Mouse (Mus musculus) megakaryocyte, embryonic 14.5 days (primary cell): Measurements from ENCODE around the gene Cdca3.

ENCODE experiments used
- FLI1 ChIP-seq: IDR thresholded peaks from 2 replicates; pipeline ENCODE4 v1.6.1; 2012; ENCODE audit warnings: low read length, inconsistent platforms, mixed read lengths
- GATA1 ChIP-seq: IDR thresholded peaks from 3 replicates; pipeline ENCODE4 v1.6.1; 2012; ENCODE audit warnings: mixed read lengths, low read length, inconsistent platforms, borderline replicate concordance

GRCm38 (mm10) chr6:124861266-124861665 lies 31.9 kb downstream of the Cdca3 start:
- no peak for TF ChIP-seq FLI1
- TF ChIP-seq GATA1: no peak
